Mouse (Mus musculus) ES-E14 (cell line): Measurements from ENCODE around the gene Limd2. TPM values are rescaled to one million over a fixed set of nuclear protein-coding genes. Genes with fewer than 3 reads are reported as not detected.

Experiments used
- DNase-seq: peaks from one replicate; pipeline ENCODE4 v3.0.0-alpha.2; 2013; ENCODE audit warnings: low read depth, low spot score
- H3K27ac ChIP-seq: 2 replicates; pipeline ENCODE4 v1.5.1; 2012; ENCODE audit warnings: low read depth, mild to moderate bottlenecking, low read length, moderate library complexity, mixed read lengths; ENCODE audit not compliant: poor library complexity, insufficient read depth, severe bottlenecking
- H3K36me3 ChIP-seq: 2 replicates; pipeline ENCODE4 v1.6.1; 2012; ENCODE audit warnings: mild to moderate bottlenecking, low read length, moderate library complexity, mixed read lengths; ENCODE audit not compliant: control insufficient read depth, poor library complexity, insufficient read depth, severe bottlenecking
- H3K4me1 ChIP-seq, 2 experiments: fragments of 150-350 bp in 1 of 2; sonication (generic) in 1 of 2; 2 replicates each; pipeline ENCODE4 v1.6.1; 2012; ENCODE audit warnings: low read length in 2 of 2, mild to moderate bottlenecking in 1 of 2, mixed read lengths in 1 of 2; ENCODE audit not compliant: control insufficient read depth in 2 of 2, insufficient read depth in 2 of 2, poor library complexity in 1 of 2
- H3K4me3 ChIP-seq, 2 experiments: fragments of 150-350 bp in 1 of 2; sonication (generic) in 1 of 2; 2 replicates each; pipeline ENCODE4 v1.5.1; 2012; ENCODE audit warnings: low read length in 2 of 2, low read depth in 1 of 2, mild to moderate bottlenecking in 1 of 2, mixed read lengths in 1 of 2; ENCODE audit not compliant: insufficient read depth in 1 of 2, poor library complexity in 1 of 2, severe bottlenecking in 1 of 2
- H3K9ac ChIP-seq: 2 replicates; pipeline ENCODE4 v1.6.1; 2012; ENCODE audit warnings: low read depth, mild to moderate bottlenecking, low read length, mixed read lengths; ENCODE audit not compliant: poor library complexity, insufficient read depth, severe bottlenecking
- H3K9me3 ChIP-seq: fragments of 150-350 bp; sonication (generic); 2 replicates; pipeline ENCODE4 v1.6.1; 2012; ENCODE audit warnings: low read depth, mild to moderate bottlenecking, low read length; ENCODE audit not compliant: control insufficient read depth, insufficient read depth
- CHD2 ChIP-seq: IDR thresholded peaks from 2 replicates; pipeline ENCODE4 v1.6.1; 2014; ENCODE audit warnings: mild to moderate bottlenecking, low read depth, low read length, inconsistent platforms
- HCFC1 ChIP-seq: IDR thresholded peaks from 2 replicates; pipeline ENCODE4 v1.6.1; 2012; ENCODE audit warnings: low read length, inconsistent platforms, borderline replicate concordance; ENCODE audit not compliant: insufficient read depth
- MAFK ChIP-seq: IDR thresholded peaks from 2 replicates; pipeline ENCODE4 v1.6.1; 2014; ENCODE audit warnings: mild to moderate bottlenecking, low read depth, low read length, inconsistent platforms; ENCODE audit not compliant: insufficient read depth
- ZC3H11A ChIP-seq: IDR thresholded peaks from 2 replicates; pipeline ENCODE4 v1.6.1; 2012; ENCODE audit warnings: low read depth, mild to moderate bottlenecking, inconsistent platforms, low read length, borderline replicate concordance
- ZNF384 ChIP-seq: IDR thresholded peaks from 2 replicates; pipeline ENCODE4 v1.6.1; 2012; ENCODE audit warnings: low read depth, low read length, inconsistent platforms
- in situ Hi-C, 2 experiments: fragments of 600-800 bp; cut with MboI; formaldehyde crosslinking; loops; one replicate each; pipeline ENCODE4 v1.15.1; 2025; ENCODE audit warnings: low sequenced_read_pairs in 2 of 2, inconsistent platforms in 1 of 2; ENCODE audit not compliant: unreplicated experiment in 2 of 2
- total RNA-seq: library from RNA; depleted of rRNA; stranded (reverse); fragments of 300-350 nt; gene quantifications from 2 replicates; pipeline ENCODE4 v1.2.3, GENCODE M21; 2012

Limd2 gene
- total RNA-seq, 1 experiment = 30.9 TPM

DNA sequence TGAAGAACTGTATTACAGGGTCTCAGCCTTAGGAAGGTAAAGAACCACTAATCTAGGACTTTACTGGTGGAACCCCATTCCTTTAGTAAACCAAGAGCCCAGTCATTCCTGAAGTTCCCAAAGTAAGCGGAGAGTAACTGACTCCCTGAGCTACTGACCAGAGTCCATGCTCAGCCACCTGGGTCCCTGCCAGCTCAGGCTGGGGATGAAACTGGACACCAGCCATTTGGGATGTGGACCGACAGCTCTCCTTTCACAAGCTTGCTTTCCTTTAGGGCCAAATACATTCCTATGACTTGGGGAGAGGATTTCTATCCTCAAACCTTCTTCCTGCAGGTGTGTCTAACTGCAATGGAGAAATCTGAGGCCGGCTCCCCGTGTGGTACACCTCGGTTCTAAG is 13.7 kb upstream of the Limd2 start:
- Histone ChIP-seq H3K36me3 (peaks cover 3% of the 10 kb centered on the region; the same call in 1 of the 2 replicates), H3K4me1 (no peaks in the 10 kb centered on the region), H3K9ac (no peak overlapping the region), H3K4me3 (no peak overlapping the region), H3K9me3 (no peaks in the 10 kb centered on the region), H3K27ac (no peak overlapping the region)
- TF ChIP-seq MAFK (no peak), ZC3H11A (no peak), CHD2 (no peak), HCFC1 (no peak), ZNF384 (no peak)
- DNase-seq = no peak
- in situ Hi-C loops = no loop called here

DNA sequence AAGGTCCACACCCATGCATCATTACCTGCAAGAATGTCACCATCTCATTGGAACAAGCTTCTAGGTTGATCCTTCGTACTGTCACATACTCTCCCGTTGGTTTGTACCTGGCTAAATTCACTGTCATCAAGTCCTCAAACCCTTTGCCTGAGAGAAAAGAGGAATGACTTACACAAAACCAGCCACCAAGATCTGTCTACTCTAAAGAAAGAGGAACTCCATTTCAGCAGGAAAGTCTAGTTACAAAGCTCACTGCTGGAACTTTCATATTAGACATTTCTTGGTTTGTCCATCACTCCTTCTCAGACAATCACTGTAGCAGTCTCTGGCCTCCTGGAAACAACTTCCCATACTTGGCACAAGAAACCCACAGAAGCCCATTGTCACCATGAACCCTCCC is 12.6 kb upstream of the Limd2 start:
- no peak overlapping the region for H3K4me3 ChIP-seq
- in situ Hi-C loops = no loop called here
- no peak overlapping the region for H3K9ac ChIP-seq
- TF ChIP-seq HCFC1 (no peak), MAFK (no peak), ZC3H11A (no peak), CHD2 (no peak), ZNF384 (no peak)
- H3K27ac ChIP-seq = no peak overlapping the region
- H3K9me3 ChIP-seq = no peaks in the 10 kb centered on the region
- no peaks in the 10 kb centered on the region; a peak in 1 of 4 replicates for H3K4me1 ChIP-seq
- H3K36me3 ChIP-seq = peaks cover 4% of the 10 kb centered on the region
- no peak for DNase-seq

DNA sequence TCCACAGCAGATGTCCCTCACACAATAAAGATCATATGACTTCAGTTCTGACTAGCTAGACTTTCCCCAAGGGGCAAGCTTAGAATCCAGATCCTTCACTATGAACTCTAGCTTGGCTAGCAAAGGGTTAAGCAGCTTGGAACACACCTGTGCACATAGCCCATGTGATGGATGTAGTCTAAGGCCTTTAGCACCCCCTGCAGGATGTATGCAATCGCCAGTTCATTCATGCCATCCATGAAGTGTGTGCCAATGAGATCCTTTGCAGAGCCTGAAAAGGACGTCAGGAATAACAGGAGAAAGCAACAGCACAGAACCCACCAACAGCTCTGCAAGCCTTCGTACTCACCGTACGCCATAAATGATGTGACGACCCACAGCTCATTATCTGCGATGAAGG is 10.1 kb upstream of the Limd2 start:
- in situ Hi-C loops = no loop called here
- peaks cover 10% of the 10 kb centered on the region for H3K36me3 ChIP-seq
- H3K9ac ChIP-seq = no peak overlapping the region
- H3K27ac ChIP-seq = no peak overlapping the region
- no peaks in the 10 kb centered on the region; a peak in 1 of 4 replicates for H3K4me1 ChIP-seq
- no peak for DNase-seq
- no peaks in the 10 kb centered on the region for H3K9me3 ChIP-seq
- no peak for TF ChIP-seq MAFK
- TF ChIP-seq ZC3H11A = no peak
- TF ChIP-seq CHD2 = no peak
- TF ChIP-seq ZNF384 = no peak
- no peak for TF ChIP-seq HCFC1
- H3K4me3 ChIP-seq = no peak overlapping the region

DNA sequence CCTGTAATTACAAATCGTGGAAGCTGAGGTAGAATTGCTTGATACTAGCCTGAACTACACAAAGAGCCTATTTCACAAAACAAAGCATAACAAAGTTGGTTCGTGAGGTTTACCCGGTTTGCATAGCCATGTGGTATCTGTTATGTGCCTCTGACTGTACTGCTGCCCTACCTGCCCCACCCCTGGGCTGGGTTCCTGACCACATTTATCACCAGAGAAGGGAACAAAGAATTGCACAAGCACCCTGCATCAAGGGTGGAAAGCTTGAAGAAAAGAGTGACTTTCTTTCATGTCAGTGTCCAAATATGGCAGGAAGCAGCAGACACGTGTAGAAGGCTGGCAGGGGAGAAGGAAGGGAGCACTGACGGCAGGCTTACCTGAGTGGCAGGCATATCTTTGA is 6.8 kb upstream of the Limd2 start:
- no peak for DNase-seq
- Histone ChIP-seq H3K27ac (no peak overlapping the region), H3K9ac (no peak overlapping the region), H3K4me3 (no peak overlapping the region), H3K4me1 (no peaks in the 10 kb centered on the region; a peak in 1 of 4 replicates), H3K9me3 (no peaks in the 10 kb centered on the region), H3K36me3 (peaks cover 25% of the 10 kb centered on the region)
- TF ChIP-seq MAFK (no peak), HCFC1 (no peak), CHD2 (no peak), ZNF384 (no peak), ZC3H11A (no peak)
- in situ Hi-C loops = no loop called here

DNA sequence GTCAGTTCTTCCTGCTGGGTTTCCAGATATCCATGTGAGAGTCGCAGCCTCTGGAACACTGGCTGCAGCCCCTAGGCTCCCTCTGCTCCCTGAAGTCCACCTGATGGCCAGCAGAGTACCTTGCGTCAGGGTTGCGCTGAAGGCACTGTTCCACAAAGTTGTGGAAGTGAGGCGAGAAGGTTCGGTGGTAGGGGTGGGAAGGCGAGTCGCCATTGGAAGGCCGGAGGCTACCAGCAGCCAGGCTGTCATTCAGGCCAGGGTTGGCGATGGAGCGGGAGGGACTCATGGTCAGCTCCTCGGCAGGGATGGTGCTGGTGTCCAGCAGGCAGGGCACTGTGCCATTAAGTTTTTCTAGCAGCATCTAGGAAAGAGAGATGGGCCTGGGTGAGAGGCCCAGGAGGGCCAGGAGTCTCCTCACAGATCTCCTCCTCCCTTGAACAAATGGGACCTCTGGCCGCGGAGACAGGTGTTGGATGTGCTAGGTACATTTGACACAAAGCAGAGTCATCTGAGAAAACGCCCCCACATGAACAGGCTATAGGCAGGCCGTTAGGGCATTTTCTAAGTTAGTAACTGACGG is 4.0 kb upstream of the Limd2 start:
- Histone ChIP-seq H3K4me3 (no peak overlapping the region), H3K27ac (no peak overlapping the region), H3K9ac (no peak overlapping the region), H3K9me3 (no peaks in the 10 kb centered on the region), H3K36me3 (peaks cover 22% of the 10 kb centered on the region), H3K4me1 (peaks cover 0 to 3% of the 10 kb centered on the region in 2 experiments; a peak in 2 of 4 replicates)
- DNase-seq = no peak
- TF ChIP-seq MAFK = no peak
- no peak for TF ChIP-seq HCFC1
- TF ChIP-seq ZNF384 = no peak
- TF ChIP-seq CHD2 = no peak
- TF ChIP-seq ZC3H11A = no peak
- in situ Hi-C loops = no loop called here
